Mouse (Mus musculus) left cerebral cortex, postnatal 10 days (tissue): Measurements from ENCODE around the gene Glrx3. TPM values are rescaled to one million over a fixed set of nuclear protein-coding genes. Genes with fewer than 3 reads are reported as not detected.
A peak's percentile ranks its signal among the peaks of the same experiment; 100 is the strongest.
"Not testable (repeated sequence)": the region's sequence is repeated elsewhere in the genome, so short reads cannot be mapped to it uniquely, and the experiment has no call there.

Source experiments
- DNase-seq, 2 experiments: peaks; one replicate each; pipeline ENCODE4 v3.0.0; 2021 to 2022; ENCODE audit warnings: low spot score in 2 of 2, mixed read lengths in 1 of 2; ENCODE audit errors: extremely low spot score in 1 of 2
- intact Hi-C: fragments of 180-260 bp; cut with DNase I; formaldehyde crosslinking; loops from one replicate; pipeline ENCODE4 v1.15.1; 2025
- total RNA-seq, 2 experiments: library from RNA; stranded (reverse); gene quantifications; 2 replicates each; pipeline ENCODE4 v1.2.3; 2021

Glrx3 gene
- total RNA-seq = 100 to 1,000 TPM; 128 to 143 TPM

DNA sequence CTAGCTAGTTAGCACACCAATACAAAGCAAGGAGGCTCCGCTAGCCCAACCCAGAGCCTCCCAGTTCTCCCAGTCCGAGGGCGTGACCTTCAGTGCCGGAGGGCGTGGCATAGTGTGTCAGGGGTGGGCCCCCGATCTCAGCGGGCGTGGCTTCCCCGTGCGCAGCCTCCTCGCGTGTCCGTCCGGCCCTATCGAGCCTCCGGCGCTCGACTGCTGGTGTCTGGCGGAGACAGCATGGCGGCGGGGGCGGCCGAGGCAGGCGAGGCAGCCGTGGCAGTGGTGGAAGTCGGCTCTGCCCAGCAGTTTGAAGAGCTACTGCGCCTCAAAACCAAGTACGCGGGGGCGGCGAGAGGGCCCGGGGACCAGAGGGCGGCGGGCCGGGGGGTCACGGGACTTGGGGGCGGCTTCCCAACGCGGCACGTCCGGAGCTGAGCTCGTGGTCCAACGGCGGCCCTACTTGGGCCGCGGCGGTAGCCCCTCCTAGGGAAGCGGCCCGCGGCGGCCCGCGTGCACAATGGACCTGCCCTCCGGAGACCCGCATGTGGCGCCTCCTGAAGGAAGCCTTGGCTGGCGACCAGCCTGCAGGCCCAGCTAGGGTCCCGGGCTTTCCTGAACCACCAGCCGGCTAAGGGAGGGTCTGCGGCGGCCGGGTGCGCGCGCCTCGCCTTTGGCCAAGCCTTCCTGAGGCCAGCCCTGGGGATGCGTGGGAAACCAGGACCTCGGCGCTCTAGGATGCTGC lies at the start of gene Glrx3:
Glrx3 (plus strand) TSS at position 175 of the 739 bp plus-strand sequence.
- intact Hi-C loops = loop anchor here (2.0 kb wide), 1 partner anchor 27 kb away; the partner anchor contains the start of gene 9430038I01Rik

DNA sequence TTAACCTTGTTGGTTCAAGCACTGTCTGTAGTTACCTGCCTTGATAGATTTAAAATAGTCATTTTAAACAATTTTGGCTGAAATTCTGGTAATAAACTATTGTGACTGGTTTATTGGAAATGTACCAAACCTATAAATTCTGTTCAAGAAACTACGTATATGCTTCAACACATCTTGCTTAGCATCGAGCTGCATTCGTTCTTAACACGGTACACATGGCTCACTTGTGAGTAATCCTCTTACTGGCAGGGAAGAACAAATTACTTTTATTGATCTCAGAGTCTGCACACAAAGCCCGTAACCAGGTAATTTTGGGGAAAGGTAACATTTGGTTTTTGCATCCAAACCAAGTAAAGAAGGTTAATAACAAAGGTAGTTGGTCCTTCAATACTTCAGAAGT lies 49.6 kb upstream of the Glrx3 start:
- no peak for DNase-seq
- intact Hi-C loops = no loop called here

More for the DNA sequence above, at the start of gene Glrx3:
- DNase-seq = peak; percentile 88 to 96

DNA sequence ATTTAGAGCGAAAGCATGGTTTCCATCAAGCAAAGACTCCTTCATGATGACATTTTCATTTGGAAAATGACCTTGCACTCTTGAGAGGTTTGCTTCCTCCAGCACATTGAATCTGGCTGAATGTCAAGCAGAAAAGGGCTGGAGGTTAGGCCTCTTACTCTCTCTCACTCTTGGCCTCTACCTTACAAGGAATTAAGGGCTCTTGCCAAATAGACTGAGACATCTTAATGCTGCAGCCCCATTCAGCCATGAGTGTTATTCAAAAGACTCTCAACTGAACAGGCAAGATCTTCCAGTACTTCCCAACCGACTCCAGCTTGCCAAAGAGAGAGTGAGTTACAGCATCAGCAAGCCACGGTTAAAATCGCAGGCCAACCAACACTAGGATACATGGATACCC lies 42.0 kb upstream of the Glrx3 start:
- DNase-seq = no peak
- intact Hi-C loops = no loop called here

DNA sequence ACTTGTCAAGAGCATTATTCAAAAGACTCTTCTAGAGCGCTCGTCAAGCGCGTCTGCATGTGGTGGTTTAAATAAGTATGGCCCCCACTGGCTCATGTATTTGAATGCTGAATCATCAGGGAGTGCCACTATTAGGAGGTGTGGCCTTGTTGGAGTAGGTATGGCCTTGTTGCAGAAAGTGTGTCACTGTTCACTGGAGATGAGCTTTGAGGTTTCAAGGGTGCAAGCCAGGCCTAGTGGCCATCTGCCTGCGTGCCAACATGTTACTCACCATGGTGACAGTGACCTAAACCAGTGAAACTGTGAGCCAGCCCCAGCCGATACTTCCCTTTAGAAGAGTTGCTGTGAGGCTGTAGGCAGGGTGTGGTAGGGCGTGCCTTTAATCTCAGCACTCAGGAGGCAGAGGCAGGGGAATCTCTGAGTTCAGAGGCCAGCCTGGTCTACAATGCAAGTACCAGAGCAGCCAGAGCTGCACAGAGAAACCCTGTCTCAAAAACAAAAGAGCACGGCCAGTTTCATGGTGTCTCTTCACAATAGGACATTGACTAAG lies 40.0 kb upstream of the Glrx3 start:
- DNase-seq = no peak
- intact Hi-C loops = no loop called here

DNA sequence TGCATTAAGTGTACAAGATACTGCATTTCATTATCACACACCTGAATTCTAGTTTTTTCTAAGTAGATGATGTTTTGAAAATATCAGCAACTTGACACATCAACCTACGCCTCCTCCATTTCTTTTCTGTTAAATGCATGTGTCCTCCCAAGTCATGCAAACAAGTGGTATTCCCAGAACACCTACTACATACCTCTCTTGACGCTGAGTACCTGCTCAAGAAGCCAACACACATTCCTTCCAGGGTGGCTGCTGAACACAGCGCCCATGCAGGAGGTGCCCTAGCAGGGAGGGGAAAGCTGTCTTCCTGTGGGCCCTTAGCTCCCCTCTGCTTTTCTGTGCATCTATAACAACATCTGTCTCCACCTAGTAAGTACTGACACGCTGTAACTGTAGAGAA lies 38.4 kb upstream of the Glrx3 start:
- intact Hi-C loops = no loop called here
- DNase-seq = no peak

DNA sequence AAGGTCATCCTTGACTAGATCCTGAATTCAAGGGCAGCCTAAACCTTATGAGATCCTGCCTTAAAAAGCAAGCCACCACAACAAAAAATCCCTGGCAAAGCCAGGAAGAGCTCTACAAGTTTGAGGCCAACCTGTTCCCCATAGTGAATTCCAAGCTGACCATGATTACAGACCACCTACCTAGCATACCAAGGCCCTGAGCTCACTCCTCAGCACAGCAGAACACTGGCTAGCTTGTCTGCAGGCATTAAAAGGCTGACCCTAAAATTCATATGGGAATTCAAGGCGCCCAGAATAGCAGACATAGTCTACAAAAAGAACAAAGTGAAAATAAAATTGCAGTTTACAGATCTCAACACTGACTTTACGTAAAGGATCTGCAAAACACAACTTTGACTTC lies 33.3 kb upstream of the Glrx3 start:
- no peak for DNase-seq
- intact Hi-C loops = no loop called here

DNA sequence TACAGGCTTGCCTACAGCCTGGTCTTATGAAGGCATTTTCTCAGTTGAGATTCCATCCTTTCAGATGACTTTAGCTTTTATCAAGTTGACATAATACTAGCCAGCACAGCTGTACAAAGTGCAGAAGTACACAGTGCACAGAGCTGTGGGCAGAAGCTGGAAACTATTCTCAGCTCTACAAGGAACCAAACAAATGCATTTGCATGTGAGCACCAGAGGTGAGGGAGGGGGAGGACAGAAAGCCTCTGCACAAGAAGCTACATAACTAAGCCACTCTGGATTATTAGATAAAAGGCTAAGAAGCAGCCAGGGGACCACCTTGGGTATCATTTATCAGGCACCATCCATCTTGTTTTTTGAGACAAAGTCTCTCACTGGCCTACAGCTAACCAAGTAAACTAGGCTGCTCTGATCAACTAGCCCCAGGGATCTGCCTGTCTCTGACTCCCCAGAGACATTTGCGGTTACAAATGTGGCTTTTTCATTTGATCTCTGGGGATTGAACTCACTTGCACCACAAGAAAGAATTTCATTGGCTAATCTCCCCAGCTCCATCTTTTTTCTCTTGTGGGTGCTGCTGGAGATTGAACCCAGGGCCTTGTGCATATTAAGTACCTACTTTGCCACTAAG lies 29.9 kb upstream of the Glrx3 start:
- intact Hi-C loops = no loop called here
- no peak for DNase-seq

DNA sequence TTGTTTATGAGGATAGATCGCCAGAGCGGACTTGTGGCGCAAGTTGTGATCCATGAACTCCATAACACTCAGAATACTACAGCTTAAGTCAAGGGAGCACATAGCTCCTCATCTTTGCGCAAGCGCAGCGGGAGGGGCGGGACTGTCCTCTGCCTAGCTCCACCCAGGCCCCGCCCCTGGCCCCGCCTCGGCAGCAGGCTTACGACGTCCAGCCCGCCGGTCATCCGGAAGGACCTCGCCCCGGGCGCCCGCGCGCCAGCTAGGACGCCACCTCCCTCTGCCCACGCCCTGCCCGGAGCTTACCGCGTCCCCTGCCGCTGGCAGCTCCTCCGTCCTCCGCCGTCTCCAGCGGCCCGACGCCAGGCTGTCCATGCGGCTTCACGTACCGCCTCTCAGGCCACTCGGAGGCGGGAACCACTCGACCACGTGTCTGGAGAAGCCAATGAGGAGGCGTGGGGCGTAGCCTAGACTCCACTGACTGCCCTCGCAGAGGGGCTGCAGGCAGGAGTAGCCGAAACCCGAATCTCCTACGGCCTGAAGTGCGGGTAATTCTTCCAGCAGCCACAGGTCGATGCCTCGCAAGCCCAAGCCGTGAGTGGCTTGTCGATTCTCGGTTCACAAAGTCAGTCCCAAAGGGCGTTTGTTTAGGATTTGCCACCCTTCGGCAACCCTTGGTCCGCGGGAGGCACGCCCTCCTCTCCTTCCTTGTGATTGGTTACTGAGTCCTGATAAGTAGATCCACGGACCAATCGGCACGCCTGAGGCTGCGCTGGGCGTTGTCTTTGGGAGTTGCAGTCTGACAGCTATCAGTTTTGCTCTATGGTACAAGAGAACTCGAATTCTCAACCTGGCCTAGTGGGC lies 26.8 kb upstream of the Glrx3 start, which contains the start of gene 9430038I01Rik:
9430038I01Rik (minus strand) TSS at position 426 of the 861 bp plus-strand sequence.
- DNase-seq = peak; percentile 91 to 97
- intact Hi-C loops = loop anchor here (2.0 kb wide), 1 partner anchor 26 kb away; the partner anchor contains the start of gene Glrx3

DNA sequence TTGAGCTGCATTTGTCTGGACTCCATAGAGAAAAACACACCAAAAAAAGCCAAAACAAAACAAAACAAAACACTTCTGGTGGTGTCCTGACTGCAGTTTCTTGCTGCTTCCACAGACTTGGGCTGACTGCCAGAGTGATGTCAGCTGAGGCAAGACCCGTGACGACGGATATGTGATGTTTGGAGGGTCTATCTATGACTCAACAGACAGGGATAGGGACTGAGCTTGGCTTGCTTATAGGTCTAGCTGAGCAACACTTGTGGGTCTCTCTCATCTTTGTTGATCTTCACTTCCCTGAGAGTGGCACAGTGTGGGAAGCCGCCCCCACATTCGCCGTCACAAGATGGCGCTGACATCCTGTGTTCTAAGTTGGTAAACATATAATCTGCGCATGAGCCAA lies 22.7 kb upstream of the Glrx3 start:
- intact Hi-C loops = no loop called here
- DNase-seq = peak in 1 of 2 experiments; percentile 31

DNA sequence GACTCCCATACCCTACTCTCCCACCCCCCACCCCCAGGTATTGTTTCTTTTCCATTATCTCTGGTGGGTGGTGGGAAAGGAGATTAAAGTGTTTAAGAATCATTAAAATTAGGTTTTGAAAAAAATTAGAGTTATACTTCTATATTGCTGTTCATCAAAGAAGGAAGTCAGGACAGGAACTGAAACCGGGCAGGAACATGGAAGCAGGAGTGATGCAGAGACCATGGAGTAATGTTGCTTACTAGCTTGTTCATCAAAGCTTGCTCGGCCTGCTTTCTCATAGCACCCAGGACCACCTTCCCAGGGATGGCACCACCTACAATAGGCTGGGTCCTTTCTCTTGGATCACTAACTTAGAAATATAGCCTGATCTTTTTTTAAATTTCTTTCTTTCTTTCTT lies 16.9 kb upstream of the Glrx3 start:
- DNase-seq = no peak
- intact Hi-C loops = no loop called here

DNA sequence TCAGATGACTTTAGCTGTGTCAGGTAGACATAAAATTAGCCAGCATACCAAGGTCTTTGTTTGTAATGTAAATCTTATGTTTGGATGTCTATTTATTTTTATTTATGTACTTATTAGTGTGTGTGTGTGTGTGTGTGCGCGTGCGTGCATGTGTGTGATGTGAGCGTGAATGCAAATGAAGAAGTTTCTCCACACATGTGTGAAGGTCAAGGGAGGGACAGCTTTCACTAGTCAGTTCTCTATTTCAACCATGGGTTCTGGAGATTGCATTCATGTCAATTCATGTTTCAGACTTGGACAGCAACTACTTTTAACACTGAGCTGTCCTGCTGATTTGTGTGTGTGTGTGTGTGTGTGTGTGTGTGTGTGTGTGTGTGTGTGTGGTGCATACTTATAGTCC lies 16.2 kb upstream of the Glrx3 start:
- intact Hi-C loops = no loop called here
- DNase-seq = no peak

DNA sequence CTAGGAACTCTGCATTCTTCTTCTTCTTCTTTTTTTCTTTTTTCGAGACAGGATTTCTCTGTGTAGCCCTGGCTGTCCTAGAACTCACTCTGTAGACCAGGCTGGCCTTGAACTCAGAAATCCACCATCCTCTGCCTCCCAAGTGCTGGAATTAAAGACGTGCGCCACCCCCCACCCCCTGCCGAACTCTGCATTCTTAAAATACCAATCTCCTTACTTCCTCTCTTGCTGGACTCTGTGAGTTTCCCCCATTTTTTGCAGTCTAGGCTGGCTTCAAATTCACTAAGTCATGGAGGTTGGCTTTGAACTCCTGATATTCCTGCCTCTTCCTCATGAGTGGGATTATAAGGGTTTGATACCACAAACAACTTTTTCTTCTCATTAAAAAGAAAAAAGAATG lies 10.7 kb upstream of the Glrx3 start:
- no peak for DNase-seq
- intact Hi-C loops = no loop called here

DNA sequence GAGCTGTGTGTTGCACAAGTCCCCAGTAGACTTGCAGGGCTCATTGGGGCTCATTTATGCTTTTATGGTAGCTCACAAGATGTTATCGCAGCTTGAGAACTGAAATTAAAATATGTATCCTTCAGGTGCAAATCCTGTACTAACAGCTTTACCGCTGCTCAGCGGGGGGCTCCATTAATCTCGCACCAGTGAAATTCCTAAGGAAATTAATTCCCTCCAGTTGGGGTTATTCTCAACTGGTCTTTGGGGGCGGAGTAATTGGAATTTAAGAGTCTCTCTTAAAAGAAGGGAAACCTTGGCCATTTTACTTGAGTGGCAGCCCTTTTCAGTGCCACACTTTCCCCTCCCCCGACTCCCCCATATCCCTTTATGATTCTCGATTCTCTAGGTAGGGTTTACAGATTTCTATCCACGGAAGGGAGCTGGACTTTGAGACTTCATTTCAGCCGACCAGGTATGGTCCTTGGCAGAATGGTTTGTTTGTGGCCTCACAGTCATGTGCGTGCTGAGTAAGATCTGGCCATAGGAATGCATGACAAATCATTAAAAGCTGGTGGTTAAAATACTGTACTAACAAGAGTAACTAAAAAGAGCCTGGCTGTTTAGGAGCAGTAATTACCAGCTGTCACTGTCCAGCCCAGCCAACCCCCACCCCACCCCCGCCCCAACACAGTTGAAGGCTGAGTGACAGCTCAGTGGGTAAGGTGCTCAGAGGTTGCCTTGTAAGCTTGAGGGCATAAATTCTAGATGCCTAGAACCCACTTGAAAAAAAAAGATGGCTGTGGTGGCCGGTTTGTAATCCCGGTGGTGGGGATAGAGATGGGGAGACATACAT lies 5.4 kb upstream of the Glrx3 start:
- intact Hi-C loops = no loop called here
- DNase-seq = no peak

DNA sequence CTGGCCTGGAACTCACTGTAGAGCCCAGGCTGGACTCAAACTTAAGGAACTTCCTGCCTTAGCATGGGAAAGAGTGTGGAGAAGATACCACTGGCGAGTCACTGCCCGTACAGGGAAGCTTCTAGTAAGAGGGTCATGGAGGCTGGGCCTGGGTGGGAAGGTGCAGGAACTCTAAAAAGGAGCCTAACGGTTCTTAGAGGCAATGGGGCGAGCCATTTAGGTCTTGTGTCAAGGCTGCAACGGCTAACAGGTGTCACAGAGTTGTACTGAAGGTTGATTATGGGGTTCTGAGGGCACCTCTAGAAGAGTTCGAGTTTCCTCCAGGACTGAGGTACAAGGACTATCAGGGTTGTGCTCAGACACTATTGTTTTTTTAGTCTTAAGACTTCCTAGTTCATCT lies 513 bp upstream of the Glrx3 start:
- no peak for DNase-seq
- intact Hi-C loops = loop anchor here (2.0 kb wide), 1 partner anchor 26 kb away; the partner anchor contains the start of gene 9430038I01Rik

DNA sequence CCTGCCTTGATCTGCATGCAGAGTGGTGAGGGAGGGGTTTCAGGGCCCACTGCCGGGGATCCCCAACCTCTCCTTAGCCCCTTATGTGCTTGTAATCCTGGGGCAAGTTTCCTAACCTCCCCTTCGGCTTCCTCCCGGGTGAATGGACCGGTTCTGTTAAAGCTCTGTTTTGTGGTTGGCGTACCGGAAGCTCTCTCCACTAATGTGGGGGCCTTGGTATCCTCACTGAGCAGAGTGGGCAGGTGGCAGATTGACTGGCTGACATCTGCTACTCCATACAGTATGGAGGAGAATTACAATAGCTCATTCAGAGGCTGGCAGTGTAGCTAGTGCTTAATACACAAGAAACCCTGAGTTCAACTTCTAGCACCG lies 751 bp downstream of the Glrx3 start:
- intact Hi-C loops = no loop called here
- DNase-seq = peak in 1 of 2 experiments; percentile 24

DNA sequence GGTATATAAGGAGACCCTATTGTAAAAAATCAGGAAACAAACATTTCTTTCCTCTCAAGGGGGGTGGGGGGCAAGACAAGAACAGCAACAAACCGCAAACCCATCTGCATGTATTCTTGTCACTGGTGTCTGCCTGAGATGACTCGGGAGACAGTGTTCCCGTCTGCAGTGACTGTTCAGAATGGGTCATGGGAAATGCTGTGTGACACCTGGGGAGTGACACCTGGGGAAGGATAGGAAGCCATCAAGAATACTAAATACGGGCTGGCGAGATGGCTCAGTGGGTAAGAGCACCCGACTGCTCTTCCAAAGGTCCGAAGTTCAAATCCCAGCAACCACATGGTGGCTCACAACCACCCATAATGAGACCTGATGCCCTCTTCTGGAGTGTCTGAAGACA lies 1.5 kb downstream of the Glrx3 start:
- intact Hi-C loops, DNase-seq: not testable (repeated sequence)

DNA sequence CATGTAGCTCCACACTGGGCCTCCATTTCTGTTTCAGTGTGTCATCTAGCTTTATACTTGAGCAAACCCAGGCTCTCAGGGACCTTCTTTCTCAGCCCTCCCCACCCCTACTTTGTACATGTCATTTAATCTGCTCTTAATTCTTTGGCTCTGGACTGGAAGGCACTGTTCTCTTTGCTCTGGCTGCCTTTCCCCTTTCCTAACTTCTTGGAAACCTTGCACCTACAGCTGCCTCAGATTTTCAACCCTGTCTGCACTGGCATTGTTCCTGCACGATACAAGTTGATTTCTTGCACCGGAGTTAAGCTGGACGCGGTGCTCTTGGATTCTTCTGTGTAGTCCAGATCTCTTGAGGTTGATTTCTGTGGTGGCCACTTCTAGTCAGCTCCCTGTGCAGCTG lies 5.5 kb downstream of the Glrx3 start:
- no peak for DNase-seq
- intact Hi-C loops = no loop called here

DNA sequence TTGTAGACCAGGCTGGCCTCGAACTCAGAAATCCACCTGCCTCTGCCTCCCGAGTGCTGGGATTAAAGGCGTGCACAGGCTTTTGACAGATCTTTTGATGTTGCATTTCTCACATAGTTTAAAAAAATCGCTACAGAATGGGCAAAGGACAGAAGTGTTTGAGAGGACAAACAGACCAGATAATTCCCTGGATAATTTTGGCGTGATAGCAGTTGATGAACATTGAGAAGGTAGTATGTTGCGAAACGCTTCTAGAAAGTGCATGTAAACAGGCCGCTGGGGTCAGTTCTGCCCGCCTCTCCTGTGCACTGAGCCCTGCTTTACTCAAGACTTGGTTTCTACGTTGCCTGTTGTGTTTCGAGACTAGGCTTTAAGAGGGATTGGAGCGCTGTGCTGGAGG lies 7.9 kb downstream of the Glrx3 start:
- DNase-seq = no peak
- intact Hi-C loops = no loop called here
